Mouse (Mus musculus): ENCODE measurements around the gene Plekhg3. TPM values are rescaled to one million over a fixed set of nuclear protein-coding genes. Genes with fewer than 3 reads are reported as not detected.

Plekhg3 gene
- polyA plus RNA-seq, 1 experiment from 2014 or later, result 6.3 TPM

GRCm38 (mm10) chr12:76552321-76552720 is 21.6 kb downstream of the Plekhg3 start:
- Histone ChIP-seq H3K36me3 (ENCODE audit: control insufficient read depth, insufficient read depth, low read length) (no peaks in the 10 kb centered on the region), H3K4me1 (ENCODE audit: control insufficient read depth, insufficient read depth, low read length) (peaks cover 5% of the 10 kb centered on the region), H3K4me2 (ENCODE audit: low read depth, low read length) (no peak overlapping the region), H3K9ac (ENCODE audit: low read depth, low read length) (no peak overlapping the region), H3K27me3 (replicated peaks; ENCODE audit: control insufficient read depth, insufficient read depth, low read length) (0 out of 2 replicates have a peak, but pooled peaks cover 5% of the 10 kb centered on the region), H3K27ac (replicated peaks; ENCODE audit: low read depth, low read length) (no peak overlapping the region), H3K4me3 (ENCODE audit: low read depth, low read length) (no peak overlapping the region), H3K9me3 (ENCODE audit: control insufficient read depth, low read length) (no peaks in the 10 kb centered on the region)
- peak; percentile 67 for DNase-seq (ENCODE audit: low spot score)
- 63% methylated on average over 8 of the region's 8 CpGs for WGBS
- no peak for ATAC-seq (ENCODE audit: low read depth)

DNA sequence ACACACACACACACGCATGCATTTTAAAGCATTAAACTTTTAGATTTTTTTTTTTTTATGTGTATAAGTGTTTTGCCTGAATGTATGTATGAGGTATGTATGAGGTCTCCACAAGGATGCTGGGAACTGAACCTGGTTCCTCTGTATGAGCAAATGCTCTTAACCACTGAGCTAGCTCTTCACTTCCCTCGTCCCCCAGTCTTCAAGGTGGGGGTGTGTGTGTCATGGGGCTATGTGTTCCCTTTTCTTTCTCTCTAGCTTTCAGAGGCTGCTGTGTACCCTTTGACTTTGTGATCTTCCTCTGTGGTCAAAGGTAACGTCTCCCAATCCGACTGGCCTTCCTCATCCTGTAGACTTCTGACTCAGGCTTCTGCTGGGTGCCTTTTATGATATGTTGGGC is 22.3 kb downstream of the Plekhg3 start:
- H3K36me3 ChIP-seq (ENCODE audit: control insufficient read depth, insufficient read depth, low read length), result no peaks in the 10 kb centered on the region
- no peaks in the 10 kb centered on the region for H3K9me3 ChIP-seq (ENCODE audit: control insufficient read depth, low read length)
- H3K27ac ChIP-seq (replicated peaks; ENCODE audit: low read depth, low read length), result no peak overlapping the region
- no peak for ATAC-seq (ENCODE audit: low read depth)
- H3K9ac ChIP-seq (ENCODE audit: low read depth, low read length), result no peak overlapping the region
- no peak for DNase-seq (ENCODE audit: low spot score)
- no peak overlapping the region for H3K4me2 ChIP-seq (ENCODE audit: low read depth, low read length)
- 83% methylated on average over 4 of the region's 4 CpGs for WGBS
- peaks cover 5% of the 10 kb centered on the region; the same call in 1 of the 2 replicates for H3K4me1 ChIP-seq (ENCODE audit: control insufficient read depth, insufficient read depth, low read length)
- 0 out of 2 replicates have a peak, but pooled peaks cover 4% of the 10 kb centered on the region for H3K27me3 ChIP-seq (replicated peaks; ENCODE audit: control insufficient read depth, insufficient read depth, low read length)
- H3K4me3 ChIP-seq (ENCODE audit: low read depth, low read length), result no peak overlapping the region

- H3K9me3 ChIP-seq (ENCODE audit: control insufficient read depth, low read length), result no peaks in the 10 kb centered on the region
- WGBS, result 67% methylated on average over 7 of the region's 7 CpGs
- H3K27me3 ChIP-seq (replicated peaks; ENCODE audit: control insufficient read depth, insufficient read depth, low read length), result no peaks in the 10 kb centered on the region
- ATAC-seq (ENCODE audit: low read depth) (no peak), DNase-seq (ENCODE audit: low spot score) (no peak)
- no peak overlapping the region for H3K9ac ChIP-seq (ENCODE audit: low read depth, low read length)
- no peak overlapping the region for H3K4me2 ChIP-seq (ENCODE audit: low read depth, low read length)
- no peak overlapping the region for H3K27ac ChIP-seq (replicated peaks; ENCODE audit: low read depth, low read length)
- no peaks in the 10 kb centered on the region for H3K36me3 ChIP-seq (ENCODE audit: control insufficient read depth, insufficient read depth, low read length)
- peaks cover 5% of the 10 kb centered on the region; the same call in 1 of the 2 replicates for H3K4me1 ChIP-seq (ENCODE audit: control insufficient read depth, insufficient read depth, low read length)
- H3K4me3 ChIP-seq (ENCODE audit: low read depth, low read length), result no peak overlapping the region
Measured at GRCm38 (mm10) chr12:76553917-76554316, 23.2 kb downstream of the Plekhg3 start.

GRCm38 (mm10) chr12:76554392-76554791 is 23.7 kb downstream of the Plekhg3 start:
- Histone ChIP-seq H3K4me1 (ENCODE audit: control insufficient read depth, insufficient read depth, low read length) (peaks cover 5% of the 10 kb centered on the region; the same call in 1 of the 2 replicates), H3K36me3 (ENCODE audit: control insufficient read depth, insufficient read depth, low read length) (no peaks in the 10 kb centered on the region), H3K4me2 (ENCODE audit: low read depth, low read length) (no peak overlapping the region), H3K27ac (replicated peaks; ENCODE audit: low read depth, low read length) (no peak overlapping the region), H3K9me3 (ENCODE audit: control insufficient read depth, low read length) (no peaks in the 10 kb centered on the region), H3K9ac (ENCODE audit: low read depth, low read length) (no peak overlapping the region), H3K27me3 (replicated peaks; ENCODE audit: control insufficient read depth, insufficient read depth, low read length) (no peaks in the 10 kb centered on the region), H3K4me3 (ENCODE audit: low read depth, low read length) (no peak overlapping the region)
- no peak for ATAC-seq (ENCODE audit: low read depth)
- no peak for DNase-seq (ENCODE audit: low spot score)
- 61% methylated on average over 2 of the region's 3 CpGs for WGBS

GRCm38 (mm10) chr12:76554871-76555386 is 24.2 kb downstream of the Plekhg3 start:
- 74% methylated on average over 3 of the region's 3 CpGs for WGBS
- 0 out of 2 replicates have a peak, but pooled peaks have one; percentile 48 for ATAC-seq (ENCODE audit: low read depth)
- H3K9me3 ChIP-seq (ENCODE audit: control insufficient read depth, low read length), result no peaks in the 10 kb centered on the region
- peaks cover under 1% of the 10 kb centered on the region; the same call in 1 of the 2 replicates for H3K36me3 ChIP-seq (ENCODE audit: control insufficient read depth, insufficient read depth, low read length)
- peak; percentile 68 for DNase-seq (ENCODE audit: low spot score)
- peaks cover 5% of the 10 kb centered on the region; the same call in 1 of the 2 replicates for H3K4me1 ChIP-seq (ENCODE audit: control insufficient read depth, insufficient read depth, low read length)
- H3K9ac ChIP-seq (ENCODE audit: low read depth, low read length), result no peak overlapping the region
- H3K27me3 ChIP-seq (replicated peaks; ENCODE audit: control insufficient read depth, insufficient read depth, low read length), result no peaks in the 10 kb centered on the region
- H3K27ac ChIP-seq (replicated peaks; ENCODE audit: low read depth, low read length), result no peak overlapping the region
- H3K4me3 ChIP-seq (ENCODE audit: low read depth, low read length), result no peak overlapping the region
- H3K4me2 ChIP-seq (ENCODE audit: low read depth, low read length), result no peak overlapping the region

GRCm38 (mm10) chr12:76556187-76556586 is 25.5 kb downstream of the Plekhg3 start:
- DNase-seq (ENCODE audit: low spot score) (no peak), ATAC-seq (ENCODE audit: low read depth) (no peak)
- no peak overlapping the region for H3K4me2 ChIP-seq (ENCODE audit: low read depth, low read length)
- no peak overlapping the region for H3K27ac ChIP-seq (replicated peaks; ENCODE audit: low read depth, low read length)
- H3K36me3 ChIP-seq (ENCODE audit: control insufficient read depth, insufficient read depth, low read length), result peaks cover 11% of the 10 kb centered on the region; the same call in 1 of the 2 replicates
- no peak overlapping the region for H3K4me3 ChIP-seq (ENCODE audit: low read depth, low read length)
- 77% methylated on average over 7 of the region's 7 CpGs for WGBS
- H3K9me3 ChIP-seq (ENCODE audit: control insufficient read depth, low read length), result no peaks in the 10 kb centered on the region
- no peaks in the 10 kb centered on the region for H3K27me3 ChIP-seq (replicated peaks; ENCODE audit: control insufficient read depth, insufficient read depth, low read length)
- peaks cover 5% of the 10 kb centered on the region; the same call in 1 of the 2 replicates for H3K4me1 ChIP-seq (ENCODE audit: control insufficient read depth, insufficient read depth, low read length)
- H3K9ac ChIP-seq (ENCODE audit: low read depth, low read length), result no peak overlapping the region

- Histone ChIP-seq H3K4me3 (ENCODE audit: low read depth, low read length) (no peak overlapping the region), H3K9me3 (ENCODE audit: control insufficient read depth, low read length) (no peaks in the 10 kb centered on the region), H3K4me2 (ENCODE audit: low read depth, low read length) (no peak overlapping the region), H3K36me3 (ENCODE audit: control insufficient read depth, insufficient read depth, low read length) (peaks cover 11% of the 10 kb centered on the region; the same call in 1 of the 2 replicates), H3K4me1 (ENCODE audit: control insufficient read depth, insufficient read depth, low read length) (peaks cover 5% of the 10 kb centered on the region; the same call in 1 of the 2 replicates), H3K27ac (replicated peaks; ENCODE audit: low read depth, low read length) (no peak overlapping the region), H3K27me3 (replicated peaks; ENCODE audit: control insufficient read depth, insufficient read depth, low read length) (no peaks in the 10 kb centered on the region), H3K9ac (ENCODE audit: low read depth, low read length) (no peak overlapping the region)
- WGBS, result 19% methylated on average over 6 of the region's 6 CpGs
- DNase-seq (ENCODE audit: low spot score), result no peak
- peak; percentile 51 for ATAC-seq (ENCODE audit: low read depth)
Measured at GRCm38 (mm10) chr12:76556745-76557389, 26.2 kb downstream of the Plekhg3 start.

- no peak overlapping the region for H3K4me3 ChIP-seq (ENCODE audit: low read depth, low read length)
- DNase-seq (ENCODE audit: low spot score), result no peak
- 79% methylated on average over 5 of the region's 5 CpGs for WGBS
Measured at GRCm38 (mm10) chr12:76558206-76558605, 27.5 kb downstream of the Plekhg3 start.

More at GRCm38 (mm10) chr12:76558206-76558605, 27.5 kb downstream of the Plekhg3 start:
- Histone ChIP-seq H3K9ac (ENCODE audit: low read depth, low read length) (no peak overlapping the region), H3K4me2 (ENCODE audit: low read depth, low read length) (no peak overlapping the region), H3K36me3 (ENCODE audit: control insufficient read depth, insufficient read depth, low read length) (peaks cover 19% of the 10 kb centered on the region), H3K27me3 (replicated peaks; ENCODE audit: control insufficient read depth, insufficient read depth, low read length) (no peaks in the 10 kb centered on the region), H3K27ac (replicated peaks; ENCODE audit: low read depth, low read length) (no peak overlapping the region), H3K4me1 (ENCODE audit: control insufficient read depth, insufficient read depth, low read length) (peaks cover 5% of the 10 kb centered on the region; the same call in 1 of the 2 replicates), H3K9me3 (ENCODE audit: control insufficient read depth, low read length) (no peaks in the 10 kb centered on the region)
- peak; percentile 42; the same call in 1 of the 2 replicates for ATAC-seq (ENCODE audit: low read depth)

All from embryonic facial prominence, embryonic 14.5 days (tissue).